Mouse (Mus musculus) heart, adult 8-10 months (tissue): ENCODE results near the gene Mucl2. TPM values are rescaled to one million over a fixed set of nuclear protein-coding genes. Genes with fewer than 3 reads are reported as not detected.
"Not testable (repeated sequence)": the region's sequence is repeated elsewhere in the genome, so short reads cannot be mapped to it uniquely, and the experiment has no call there.

ENCODE experiments used
- DNase-seq: peaks from one replicate; pipeline ENCODE4 v3.0.0; 2022; ENCODE audit warnings: low spot score
- microRNA-seq: library from miRNA; unstranded; fragments of <30 nt; microRNA quantifications from one replicate; pipeline ENCODE4 v1.2.0, GENCODE M21; 2022
- total RNA-seq, 4 experiments: library from RNA; stranded (reverse); gene quantifications; 2 replicates each; pipeline ENCODE4 v1.2.4; 2022

Gene Mucl2
- total RNA-seq, result under 1 TPM in 1 of 4 experiments, not detected in 3; 0.46 TPM

DNA sequence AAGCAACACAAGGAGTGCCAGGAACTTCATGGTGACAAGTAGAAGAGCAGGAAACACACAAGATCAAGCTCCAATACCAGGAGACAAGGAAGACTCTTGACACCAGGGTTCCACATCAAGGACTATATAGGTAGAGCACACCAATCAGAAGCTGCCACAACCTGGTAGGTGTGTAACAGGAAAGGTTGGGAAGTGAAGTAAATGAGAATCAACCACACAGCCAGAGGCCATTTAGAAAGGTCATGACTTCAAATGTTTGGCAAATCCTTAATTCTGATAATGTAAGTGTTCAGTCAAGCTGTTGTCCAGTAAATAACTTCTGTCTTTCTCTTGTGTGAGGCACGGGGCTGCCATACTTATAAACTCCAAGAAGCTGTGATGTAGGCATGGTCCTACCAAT, at the start of gene Mucl2:
TSS of gene Mucl2 (minus strand) at position 101 of the 400 bp plus-strand sequence.
- no peak for DNase-seq

DNA sequence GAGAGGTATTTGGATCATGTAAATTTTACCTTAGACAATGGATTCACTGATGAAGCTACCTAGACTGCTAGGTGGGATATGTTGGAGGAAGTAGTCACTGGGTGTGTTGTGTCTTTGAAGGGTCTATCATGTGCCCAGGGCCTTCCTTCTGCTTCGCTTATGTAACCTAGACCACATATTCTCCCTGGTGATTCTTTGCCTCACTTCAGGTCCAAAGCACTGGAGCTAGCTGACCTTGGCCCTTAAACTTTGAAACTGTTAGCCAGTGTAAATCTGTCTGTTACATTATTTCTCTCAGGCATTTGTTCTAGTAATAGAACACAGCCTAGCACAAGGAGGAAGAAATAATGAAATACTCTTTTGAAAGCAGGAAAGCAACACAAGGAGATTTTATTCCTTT, 13.9 kb upstream of the Mucl2 start:
- DNase-seq, result not testable (repeated sequence)

Small RNA genes within 50 kb of the gene (microRNA-seq; reads per million reads assigned to microRNA genes)
- not detected for gene Gm22852

Other genes with a start within 250 kb of the Mucl2 start
- under 1 TPM in 1 of 4 experiments, not detected in 3; 0.49 TPM for gene Mucl1, start 143.8 kb downstream of the Mucl2 start, total RNA-seq